Mouse (Mus musculus) adipocyte (in vitro differentiated cells): ENCODE results near the gene Zfp784.
A peak's percentile ranks its signal among the peaks of the same experiment; 100 is the strongest.

ENCODE experiments used
- DNase-seq: peaks from one replicate; pipeline ENCODE4 v3.0.0-alpha.2; 2016; ENCODE audit warnings: low spot score

Gene Zfp784

GRCm38 (mm10) chr7:5057804-5058203 lies 19.6 kb upstream of the Zfp784 start:
- DNase-seq: no peak

GRCm38 (mm10) chr7:5057381-5057780 lies 19.1 kb upstream of the Zfp784 start:
- no peak for DNase-seq

GRCm38 (mm10) chr7:5056651-5057263 lies 18.5 kb upstream of the Zfp784 start:
- no peak for DNase-seq

- DNase-seq: no peak
Measured at GRCm38 (mm10) chr7:5053456-5054179, 15.4 kb upstream of the Zfp784 start.

- no peak for DNase-seq
Measured at GRCm38 (mm10) chr7:5052931-5053343, 14.7 kb upstream of the Zfp784 start.

- no peak for DNase-seq
Measured at GRCm38 (mm10) chr7:5052438-5052837, 14.2 kb upstream of the Zfp784 start.

- peak; percentile 69 for DNase-seq
Measured at GRCm38 (mm10) chr7:5051193-5052192, 13.2 kb upstream of the Zfp784 start, which contains the start of gene Zfp580. Gene Zfp580, plus strand, starts transcription at chr7:5051538.

GRCm38 (mm10) chr7:5047313-5047712 lies 9.1 kb upstream of the Zfp784 start:
- peak; percentile 63 for DNase-seq

- DNase-seq: no peak
Measured at GRCm38 (mm10) chr7:5046112-5046511, 7.9 kb upstream of the Zfp784 start.

GRCm38 (mm10) chr7:5044981-5045380 lies 6.7 kb upstream of the Zfp784 start:
- no peak for DNase-seq

GRCm38 (mm10) chr7:5038940-5039339 lies 694 bp upstream of the Zfp784 start:
- peak; percentile 39 for DNase-seq

- no peak for DNase-seq
Measured at GRCm38 (mm10) chr7:5037467-5037866, 779 bp downstream of the Zfp784 start.

GRCm38 (mm10) chr7:5037026-5037425 lies 1.2 kb downstream of the Zfp784 start:
- no peak for DNase-seq

- DNase-seq: no peak
Measured at GRCm38 (mm10) chr7:5036136-5036535, 2.1 kb downstream of the Zfp784 start.

- DNase-seq: no peak
Measured at GRCm38 (mm10) chr7:5035628-5036027, 2.6 kb downstream of the Zfp784 start.

- no peak for DNase-seq
Measured at GRCm38 (mm10) chr7:5033818-5034217, 4.4 kb downstream of the Zfp784 start, which contains the start of gene 4632433K11Rik. Gene 4632433K11Rik, plus strand, starts transcription at chr7:5034118.

GRCm38 (mm10) chr7:5031496-5031895 lies 6.8 kb downstream of the Zfp784 start:
- DNase-seq: no peak

GRCm38 (mm10) chr7:5030554-5031275 lies 7.5 kb downstream of the Zfp784 start:
- no peak for DNase-seq

- DNase-seq: no peak
Measured at GRCm38 (mm10) chr7:5029946-5030345, 8.3 kb downstream of the Zfp784 start.

GRCm38 (mm10) chr7:5029543-5029942 lies 8.7 kb downstream of the Zfp784 start:
- DNase-seq: no peak

- DNase-seq: peak; percentile 50
Measured at GRCm38 (mm10) chr7:5021197-5021596, 17.0 kb downstream of the Zfp784 start.

GRCm38 (mm10) chr7:5020685-5021084 lies 17.6 kb downstream of the Zfp784 start:
- peak; percentile 25 for DNase-seq
